Mouse (Mus musculus) G1E (cell line): ENCODE data around the gene Timp4.

Experiments used
- CTCF ChIP-seq: IDR thresholded peaks from 2 replicates; pipeline ENCODE4 v1.5.1; 2012; ENCODE audit warnings: low read depth, low read length, inconsistent platforms, mixed read lengths
- GATA1 ChIP-seq: IDR thresholded peaks from 2 replicates; pipeline ENCODE4 v1.6.1; 2012; ENCODE audit warnings: borderline replicate concordance, low read length, inconsistent platforms, mixed read lengths
- GATA2 ChIP-seq: IDR thresholded peaks from 2 replicates; pipeline ENCODE4 v1.6.1; 2012; ENCODE audit warnings: low read depth, low read length, inconsistent platforms, borderline replicate concordance
- TAL1 ChIP-seq: conservative IDR thresholded peaks from 2 replicates; pipeline ENCODE4 v1.6.1; 2012; ENCODE audit warnings: low read depth, low read length, inconsistent platforms, mixed read lengths

GRCm38 (mm10) chr6:115239335-115239734, 12.7 kb downstream of the Timp4 start:
- TF ChIP-seq CTCF (no peak), TAL1 (no peak), GATA1 (no peak), GATA2 (no peak)
